Mouse (Mus musculus) urinary bladder, postnatal 14 days (tissue): Measurements from ENCODE around the gene Gm3269.
"Not testable (repeated sequence)": the region's sequence is repeated elsewhere in the genome, so short reads cannot be mapped to it uniquely, and the experiment has no call there.

Experiments
- DNase-seq: peaks from one replicate; pipeline ENCODE4 v3.0.0; 2021; ENCODE audit warnings: low spot score

Gene Gm3269

DNA sequence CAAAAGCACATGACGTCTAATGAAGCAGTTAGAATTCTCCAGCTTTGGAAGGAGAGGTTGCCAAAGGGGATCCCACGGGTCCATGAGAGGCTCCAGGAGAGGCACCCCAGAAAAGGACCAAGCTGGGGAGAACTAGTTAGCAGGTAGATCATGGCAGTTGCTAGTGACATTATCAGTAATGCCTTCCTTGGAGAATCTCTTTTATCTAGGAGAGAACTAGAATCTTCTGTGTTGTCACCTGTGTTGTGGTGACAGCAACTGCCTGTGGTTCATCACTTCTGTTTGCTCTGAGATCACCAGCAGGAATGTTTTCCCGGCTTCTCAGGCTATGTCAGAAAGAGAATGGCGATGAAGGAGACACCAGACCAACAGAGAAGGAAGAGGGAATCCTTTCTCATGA, at the start of gene Gm3269:
Gm3269 (plus strand) TSS at position 301 of the 400 bp plus-strand sequence.
- not testable (repeated sequence) for DNase-seq

DNA sequence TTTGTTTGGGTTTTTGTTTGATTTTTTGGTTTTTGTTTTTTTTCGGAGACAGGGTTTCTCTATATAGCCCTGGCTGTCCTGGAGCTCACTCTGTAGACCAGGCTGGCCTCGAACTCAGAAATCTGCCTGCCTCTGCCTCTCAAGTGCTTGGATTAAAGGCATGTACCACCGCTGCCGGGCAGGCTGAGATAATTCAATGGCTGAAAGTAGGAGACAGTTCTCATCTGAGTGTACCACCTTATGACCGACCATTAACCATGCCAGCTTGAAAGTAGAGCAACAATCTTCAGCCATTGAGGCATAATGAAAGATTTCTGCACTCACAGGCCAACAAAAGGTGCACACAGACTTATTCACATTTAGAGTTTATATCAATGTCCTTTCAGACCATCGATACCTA, 31.5 kb upstream of the Gm3269 start:
- DNase-seq, result peak; percentile 3

DNA sequence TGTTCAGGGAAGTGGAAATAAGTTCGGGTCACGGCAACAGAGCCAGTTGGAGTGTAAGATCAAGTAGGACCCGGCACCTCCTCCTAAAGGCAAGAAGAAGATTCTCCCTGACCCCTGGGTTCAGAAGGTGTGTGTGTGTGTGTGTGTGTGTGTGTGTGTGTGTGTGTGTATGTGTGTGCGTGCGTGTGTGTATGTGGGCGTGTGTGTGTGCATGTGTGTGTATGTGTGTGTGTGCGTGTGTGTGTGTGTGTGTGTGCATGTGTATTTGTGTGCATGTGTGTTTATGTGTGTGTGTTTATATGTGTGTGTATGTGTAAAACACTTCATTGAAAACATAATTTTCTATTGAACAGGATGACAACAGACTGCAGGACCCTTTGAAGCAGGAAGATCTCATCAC, 16.0 kb upstream of the Gm3269 start:
- DNase-seq, result not testable (repeated sequence)

DNA sequence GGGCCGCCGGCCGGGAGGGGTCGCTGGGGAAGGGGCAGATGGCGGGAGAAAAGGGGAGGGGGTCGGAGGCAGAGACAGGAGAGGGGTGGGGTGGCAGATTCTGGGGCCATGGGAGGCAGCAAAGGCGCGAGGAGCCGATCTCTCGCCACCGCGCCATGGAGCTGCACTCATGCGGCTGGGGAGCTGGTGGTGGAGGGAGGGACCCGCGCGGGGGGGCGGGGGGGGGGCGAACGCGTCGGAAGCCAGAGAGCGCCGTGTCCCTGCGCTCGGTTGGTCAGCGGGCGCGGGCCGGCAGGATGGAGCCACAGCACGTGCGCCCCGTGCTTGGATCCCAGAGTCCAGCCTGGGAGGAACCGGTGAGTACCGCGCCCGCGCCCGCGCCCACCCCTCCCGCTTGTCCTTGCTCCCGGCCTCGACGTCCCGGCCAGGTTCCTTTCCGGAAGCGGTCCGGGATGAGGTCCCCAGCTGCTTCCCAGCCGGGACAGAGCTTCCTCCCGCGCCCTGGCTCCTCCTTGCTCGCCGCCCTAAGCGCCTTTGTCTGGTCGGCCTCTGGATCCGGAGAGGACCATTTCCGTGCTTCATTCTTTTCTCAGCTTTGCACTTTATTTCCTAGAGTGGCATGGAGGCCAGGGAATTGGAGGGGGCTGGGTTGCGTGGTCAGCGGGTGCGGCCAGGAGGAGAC, 17.5 kb downstream of the Gm3269 start, which contains the start of gene Gm3264:
Gm3264 (plus strand) TSS at position 278 of the 682 bp plus-strand sequence.
- not testable (repeated sequence) for DNase-seq

DNA sequence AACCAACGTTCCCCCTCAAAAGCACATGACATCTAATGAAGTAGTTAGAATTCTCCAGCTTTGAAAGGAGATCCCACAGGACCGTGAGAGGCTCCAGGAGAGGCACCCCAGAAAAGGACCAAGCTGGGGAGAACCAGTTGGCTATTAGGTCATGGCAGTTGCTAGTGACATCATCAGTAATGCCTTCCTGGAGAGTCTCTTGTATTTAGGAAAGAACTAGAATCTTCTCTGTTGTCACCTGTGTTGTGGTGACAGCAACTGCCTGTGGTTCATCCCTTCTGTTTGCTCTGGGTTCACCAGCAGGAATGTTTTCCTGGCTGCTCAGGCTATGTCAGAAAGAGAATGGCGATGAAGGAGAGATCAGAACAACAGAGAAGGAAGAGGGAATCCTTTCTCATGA, 54.2 kb downstream of the Gm3269 start, which contains the start of gene Gm3278:
Gm3278 (plus strand) TSS at position 301 of the 400 bp plus-strand sequence.
- DNase-seq, result not testable (repeated sequence)
